Mouse (Mus musculus) MEL (cell line): ENCODE results near the gene Ntan1. TPM values are rescaled to one million over a fixed set of nuclear protein-coding genes. Genes with fewer than 3 reads are reported as not detected.

Source experiments
- DNase-seq: peaks from one replicate; pipeline ENCODE4 v3.0.0; 2011; ENCODE audit warnings: low read depth, low spot score
- H3K27ac ChIP-seq: 2 replicates; pipeline ENCODE4 v1.5.1; 2012; ENCODE audit warnings: low read depth, mild to moderate bottlenecking, control low read depth, low read length, moderate library complexity; ENCODE audit not compliant: control insufficient read depth
- H3K27me3 ChIP-seq, 2 experiments: fragments of 150-350 bp in 1 of 2; sonication (generic) in 1 of 2; 2 replicates each; pipeline ENCODE4 v1.6.1; 2012; ENCODE audit warnings: low read length in 2 of 2, mild to moderate bottlenecking in 2 of 2, improper control_type of control experiment in 1 of 2, moderate library complexity in 1 of 2; ENCODE audit not compliant: insufficient read depth in 2 of 2, control insufficient read depth in 1 of 2
- H3K36me3 ChIP-seq, 2 experiments: 2 replicates each; pipeline ENCODE4 v1.6.1; 2012 to 2014; ENCODE audit warnings: low read length in 2 of 2, improper control_type of control experiment in 1 of 2, inconsistent platforms in 1 of 2, mild to moderate bottlenecking in 1 of 2; ENCODE audit not compliant: insufficient read depth in 2 of 2, control insufficient read depth in 1 of 2
- H3K4me1 ChIP-seq, 2 experiments: fragments of 150-350 bp in 1 of 2; sonication (generic) in 1 of 2; 2 replicates each; pipeline ENCODE4 v1.6.1; 2012; ENCODE audit warnings: low read length in 2 of 2, improper control_type of control experiment in 1 of 2, mild to moderate bottlenecking in 1 of 2; ENCODE audit not compliant: insufficient read depth in 2 of 2, control insufficient read depth in 1 of 2
- H3K4me3 ChIP-seq, 2 experiments: fragments of 150-350 bp in 1 of 2; sonication (generic) in 1 of 2; 2 replicates each; pipeline ENCODE4 v1.5.1; 2012; ENCODE audit warnings: low read depth in 2 of 2, low read length in 2 of 2, mild to moderate bottlenecking in 2 of 2, moderate library complexity in 2 of 2, control low read depth in 1 of 2, improper control_type of control experiment in 1 of 2; ENCODE audit not compliant: control insufficient read depth in 1 of 2, insufficient read depth in 1 of 2
- H3K79me2 ChIP-seq: 2 replicates; pipeline ENCODE4 v1.6.1; 2012; ENCODE audit warnings: mild to moderate bottlenecking, low read length, moderate library complexity; ENCODE audit not compliant: control insufficient read depth, poor library complexity, insufficient read depth
- H3K9ac ChIP-seq: 2 replicates; pipeline ENCODE4 v1.6.1; 2012; ENCODE audit warnings: low read depth, mild to moderate bottlenecking, control low read depth, low read length, moderate library complexity; ENCODE audit not compliant: control insufficient read depth, poor library complexity, severe bottlenecking
- H3K9me3 ChIP-seq: fragments of 150-350 bp; sonication (generic); replicated peaks from 2 replicates; pipeline ENCODE4 v1.6.1; 2012; ENCODE audit warnings: mild to moderate bottlenecking, low read length, improper control_type of control experiment, moderate library complexity; ENCODE audit not compliant: insufficient read depth
- CHD1 ChIP-seq: IDR thresholded peaks from 2 replicates; pipeline ENCODE4 v1.6.1; 2012; ENCODE audit warnings: low read depth, mild to moderate bottlenecking, inconsistent platforms, low read length, improper control_type of control experiment
- EP300 ChIP-seq, 2 experiments: IDR thresholded peaks; 2 replicates each; pipeline ENCODE4 v1.6.1; 2011; ENCODE audit warnings: improper control_type of control experiment in 2 of 2, low read length in 2 of 2, low read depth in 1 of 2, mild to moderate bottlenecking in 1 of 2
- ETS1 ChIP-seq: IDR thresholded peaks from 2 replicates; pipeline ENCODE4 v1.6.1; 2012; ENCODE audit warnings: low read depth, mild to moderate bottlenecking, inconsistent platforms, low read length, improper control_type of control experiment, moderate library complexity
- GABPA ChIP-seq: IDR thresholded peaks from 2 replicates; pipeline ENCODE4 v1.6.1; 2012; ENCODE audit warnings: low read depth, mild to moderate bottlenecking, inconsistent platforms, low read length, improper control_type of control experiment, moderate library complexity
- GATA1 ChIP-seq: IDR thresholded peaks from 2 replicates; pipeline ENCODE4 v1.6.1; 2011; ENCODE audit warnings: low read depth, low read length, improper control_type of control experiment
- JUND ChIP-seq: IDR thresholded peaks from 2 replicates; pipeline ENCODE4 v1.6.1; 2011; ENCODE audit warnings: low read depth, mild to moderate bottlenecking, improper control_type of control experiment, low read length
- KAT2A ChIP-seq: conservative IDR thresholded peaks from 2 replicates; pipeline ENCODE4 v1.6.1; 2012; ENCODE audit warnings: low read depth, low read length, improper control_type of control experiment, inconsistent platforms
- MAFK ChIP-seq: IDR thresholded peaks from 2 replicates; pipeline ENCODE4 v1.6.1; 2011; ENCODE audit warnings: low read depth, mild to moderate bottlenecking, low read length, improper control_type of control experiment, borderline replicate concordance
- MYC ChIP-seq: IDR thresholded peaks from 2 replicates; pipeline ENCODE4 v1.6.1; 2011; ENCODE audit warnings: low read depth, mild to moderate bottlenecking, low read length, improper control_type of control experiment, moderate library complexity
- NRF1 ChIP-seq: IDR thresholded peaks from 2 replicates; pipeline ENCODE4 v1.6.1; 2014; ENCODE audit warnings: low read depth, mild to moderate bottlenecking, inconsistent platforms, low read length, improper control_type of control experiment, moderate library complexity; ENCODE audit not compliant: poor library complexity, insufficient read depth, severe bottlenecking
- POLR2A ChIP-seq, 2 experiments: IDR thresholded peaks; 2 replicates each; pipeline ENCODE4 v1.6.1; 2011 to 2012; ENCODE audit warnings: low read length in 2 of 2, mild to moderate bottlenecking in 2 of 2, control low read depth in 1 of 2, improper control_type of control experiment in 1 of 2, low read depth in 1 of 2, moderate library complexity in 1 of 2; ENCODE audit not compliant: control insufficient read depth in 1 of 2, insufficient read depth in 1 of 2, poor library complexity in 1 of 2
- POLR2AphosphoS5 ChIP-seq: IDR thresholded peaks from 2 replicates; pipeline ENCODE4 v1.6.1; 2012; ENCODE audit warnings: low read depth, borderline replicate concordance, mild to moderate bottlenecking, inconsistent platforms, low read length, moderate library complexity, mixed read lengths
- TBP ChIP-seq: IDR thresholded peaks from 2 replicates; pipeline ENCODE4 v1.8.0; 2011; ENCODE audit warnings: low read depth, low read length, improper control_type of control experiment
- ZMIZ1 ChIP-seq: IDR thresholded peaks from 2 replicates; pipeline ENCODE4 v1.6.1; 2012; ENCODE audit warnings: low read depth, mild to moderate bottlenecking, inconsistent platforms, low read length, improper control_type of control experiment, moderate library complexity
- polyA plus RNA-seq, 2 experiments: library from polyadenylated mRNA; stranded (reverse) in 1 of 2; unstranded in 1 of 2; fragments of >175 nt in 1 of 2; fragments of >200 nt in 1 of 2; gene quantifications; 2 replicates each; pipeline versions ENCODE4 v1.2.1 to v1.2.4; 2012; ENCODE audit warnings: low replicate concordance in 2 of 2, low read depth in 1 of 2; ENCODE audit not compliant: insufficient read length in 2 of 2, insufficient read depth in 1 of 2, missing spikeins in 1 of 2
- total RNA-seq: library from RNA; depleted of rRNA; stranded (reverse); fragments of 300-350 nt; gene quantifications from 2 replicates; pipeline ENCODE4 v1.2.3, GENCODE M21; 2012

Ntan1 gene
- total and polyA plus RNA-seq, 3 experiments = 40.4 to 57.4 TPM; not detected in 1

DNA sequence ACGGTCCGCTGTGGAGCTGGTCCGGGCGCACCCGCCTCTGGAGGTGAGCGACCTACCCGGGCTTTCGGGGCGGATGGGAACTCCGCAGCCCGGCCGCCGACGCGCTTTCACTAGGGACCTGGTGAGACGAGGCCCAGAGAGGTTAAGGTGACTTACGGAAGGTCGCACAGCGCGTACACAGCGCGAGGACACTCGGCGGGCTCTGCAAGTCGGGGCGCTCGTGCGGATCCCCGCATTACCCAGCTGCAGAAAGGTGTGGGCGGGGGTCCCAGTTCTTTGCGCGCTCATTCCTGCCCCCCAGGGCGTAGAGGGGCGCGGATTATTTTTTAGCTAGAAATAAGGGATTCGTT, 724 bp downstream of the Ntan1 start:
- 0 out of 2 replicates have a peak, but pooled peaks have one; percentile 11 for TF ChIP-seq CHD1
- no peak for TF ChIP-seq NRF1
- TF ChIP-seq TBP = 0 out of 2 replicates have a peak, but pooled peaks have one; percentile 13
- no peak for TF ChIP-seq ETS1
- TF ChIP-seq POLR2A (IDR thresholded peaks at IDR 0.05; ENCODE audit: control insufficient read depth in 1 of 2, insufficient read depth in 1 of 2, low read depth in 1 of 2, low read length in 2 of 2, poor library complexity in 1 of 2) = peak; percentile 41 to 68; a peak in 1 of 4 replicates
- no peak overlapping the region for H3K27ac ChIP-seq
- H3K4me3 ChIP-seq = peak overlapping the region; percentile 65 to 94
- no peaks in the 10 kb centered on the region for H3K9me3 ChIP-seq
- H3K27me3 ChIP-seq = no peaks in the 10 kb centered on the region
- H3K79me2 ChIP-seq = peaks cover 5% of the 10 kb centered on the region
- peaks cover 3 to 7% of the 10 kb centered on the region in 2 experiments; a peak in 3 of 4 replicates for H3K36me3 ChIP-seq
- no peaks in the 10 kb centered on the region; a peak in 1 of 4 replicates for H3K4me1 ChIP-seq
- DNase-seq = peak; percentile 84
- H3K9ac ChIP-seq = peak overlapping the region; percentile 76

DNA sequence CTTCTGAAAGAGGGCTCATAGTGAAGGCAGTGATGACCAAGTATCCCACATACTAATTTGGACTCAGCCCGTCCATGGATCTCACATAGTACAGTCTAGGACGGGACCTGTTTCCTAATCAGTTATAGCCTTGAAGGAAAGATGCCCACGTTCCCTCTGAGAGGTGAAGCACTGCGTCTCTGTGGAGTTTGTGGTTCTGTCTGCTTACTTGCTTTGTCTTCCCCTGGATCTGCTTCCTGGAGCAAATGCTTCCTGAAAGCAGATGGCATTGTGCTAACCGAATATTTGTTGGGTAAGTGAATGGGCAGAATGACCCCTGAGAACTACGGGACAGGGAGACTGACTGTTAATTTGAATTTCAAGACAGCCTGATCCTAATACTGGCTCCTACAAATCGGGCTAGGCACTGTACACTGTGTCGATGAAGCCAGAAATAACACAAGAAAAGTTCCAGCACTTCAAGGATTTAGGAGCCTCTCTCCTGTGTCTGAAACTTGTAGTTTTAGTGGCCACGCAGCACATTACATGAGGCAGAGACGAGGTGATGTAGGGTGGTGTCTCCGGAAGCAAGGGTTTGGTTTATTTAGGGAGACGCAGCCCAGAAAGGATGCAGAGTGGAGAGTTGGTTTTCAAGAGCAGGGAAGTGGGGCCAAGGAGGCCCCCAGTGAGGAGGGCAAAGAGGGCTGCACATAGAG, 1.3 kb downstream of the Ntan1 start:
- H3K9me3 ChIP-seq = no peaks in the 10 kb centered on the region
- no peak overlapping the region for H3K27ac ChIP-seq
- DNase-seq = peak; percentile 44
- no peaks in the 10 kb centered on the region for H3K27me3 ChIP-seq
- peak overlapping the region; percentile 65 to 94 for H3K4me3 ChIP-seq
- no peaks in the 10 kb centered on the region; a peak in 1 of 4 replicates for H3K4me1 ChIP-seq
- peaks cover 5% of the 10 kb centered on the region for H3K79me2 ChIP-seq
- TF ChIP-seq JUND (no peak), MAFK (no peak), GABPA (no peak), TBP (no peak), EP300 (IDR thresholded peaks at IDR 0.05; ENCODE audit: low read depth in 1 of 2, low read length in 2 of 2) (no peak), POLR2A (IDR thresholded peaks at IDR 0.05; ENCODE audit: control insufficient read depth in 1 of 2, insufficient read depth in 1 of 2, low read depth in 1 of 2, low read length in 2 of 2, poor library complexity in 1 of 2) (no peak), POLR2AphosphoS5 (no peak), ZMIZ1 (no peak), GATA1 (no peak), KAT2A (no peak), CHD1 (no peak), MYC (no peak)
- peak overlapping the region; percentile 76 for H3K9ac ChIP-seq
- peaks cover under 1 to 7% of the 10 kb centered on the region in 2 experiments; a peak in 2 of 4 replicates for H3K36me3 ChIP-seq
